Mouse (Mus musculus) embryonic fibroblast, embryonic 13.5 days (primary cell): ENCODE results near the gene Myh10. TPM values are rescaled to one million over a fixed set of nuclear protein-coding genes. Genes with fewer than 3 reads are reported as not detected.

ENCODE experiments used
- H3K27ac ChIP-seq: 2 replicates; pipeline ENCODE4 v1.5.1; 2012; ENCODE audit warnings: low read length, control low read depth, inconsistent platforms; ENCODE audit not compliant: insufficient read depth
- H3K4me1 ChIP-seq: 2 replicates; pipeline ENCODE4 v1.6.1; 2011; ENCODE audit warnings: low read length; ENCODE audit not compliant: control insufficient read depth, insufficient read depth
- H3K4me3 ChIP-seq: 2 replicates; pipeline ENCODE4 v1.5.1; 2011; ENCODE audit warnings: mild to moderate bottlenecking, control low read depth, low read length; ENCODE audit not compliant: insufficient read depth
- CTCF ChIP-seq: IDR thresholded peaks from 2 replicates; pipeline ENCODE4 v1.5.1; 2011; ENCODE audit warnings: mild to moderate bottlenecking, control low read depth, low read length, moderate library complexity, borderline replicate concordance; ENCODE audit not compliant: insufficient read depth
- POLR2A ChIP-seq: IDR thresholded peaks from 2 replicates; pipeline ENCODE4 v1.6.1; 2011; ENCODE audit warnings: low read depth, mild to moderate bottlenecking, control low read depth, low read length, moderate library complexity
- polyA plus RNA-seq: library from polyadenylated mRNA; stranded (reverse); fragments of >200 nt; gene quantifications from 2 replicates; pipeline ENCODE4 v1.2.4, GENCODE M21; 2011; ENCODE audit warnings: low read depth; ENCODE audit not compliant: missing spikeins, insufficient read length

Gene Myh10
- polyA plus RNA-seq, 1 experiment: 459 TPM

DNA sequence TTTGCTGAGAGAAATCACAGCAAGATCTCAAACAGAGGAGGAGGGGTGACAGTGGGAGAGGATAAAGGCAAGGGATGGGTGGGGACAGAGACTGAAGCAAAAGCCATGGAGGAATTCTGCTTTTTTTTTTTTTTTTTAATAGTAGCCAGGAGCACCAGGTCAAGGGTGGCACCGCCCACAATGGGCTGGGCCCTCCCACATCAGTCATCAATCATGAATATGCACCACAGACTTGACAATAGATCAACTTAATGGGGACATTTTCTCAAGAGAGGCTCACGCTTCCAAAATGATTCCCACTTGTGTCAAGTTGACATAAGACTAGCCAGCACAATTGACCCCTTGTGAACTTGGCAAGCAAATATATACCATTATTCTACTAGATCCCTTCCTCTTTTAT lies 25.1 kb upstream of the Myh10 start:
- no peak overlapping the region for H3K4me3 ChIP-seq
- TF ChIP-seq CTCF (no peak), POLR2A (no peak)
- no peaks in the 10 kb centered on the region for H3K4me1 ChIP-seq
- peak overlapping the region; percentile 90 for H3K27ac ChIP-seq

DNA sequence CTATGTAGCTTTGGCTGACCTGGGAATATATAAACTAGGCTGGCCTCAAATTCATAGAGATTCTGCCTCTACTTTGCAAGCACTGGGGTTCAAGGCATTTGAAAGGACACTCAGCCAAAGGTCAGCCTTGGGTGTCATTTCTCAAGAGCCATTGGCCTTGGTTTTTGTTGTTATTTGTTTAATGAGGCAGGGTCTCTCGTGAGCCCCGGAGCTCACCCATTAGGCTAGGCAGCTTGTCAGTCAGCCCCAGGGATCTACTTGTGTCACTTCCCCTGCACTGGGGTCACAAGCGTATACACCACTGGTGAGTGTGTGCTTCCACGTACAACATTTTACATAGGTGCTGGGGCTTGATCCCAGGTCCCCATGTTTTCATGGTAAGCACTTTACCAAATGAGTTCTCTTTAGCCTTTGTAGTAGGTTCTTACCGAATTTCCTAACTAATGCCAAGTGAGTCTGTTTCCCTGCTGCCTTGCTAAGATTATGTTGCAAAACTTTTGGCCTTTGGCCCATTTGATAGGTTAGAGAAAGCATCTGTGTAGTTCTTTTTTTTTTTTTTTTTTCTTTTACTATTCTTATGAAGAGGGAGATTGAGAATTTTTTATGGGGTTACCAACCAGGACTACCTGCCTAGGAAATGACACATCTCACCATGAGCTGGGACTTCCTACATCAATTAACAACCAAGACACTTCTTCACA lies 18.9 kb upstream of the Myh10 start:
- no peak for TF ChIP-seq POLR2A
- no peak for TF ChIP-seq CTCF
- Histone ChIP-seq H3K4me3 (no peak overlapping the region), H3K27ac (no peak overlapping the region), H3K4me1 (peaks cover 7% of the 10 kb centered on the region)

- Histone ChIP-seq H3K27ac (no peak overlapping the region), H3K4me3 (no peak overlapping the region), H3K4me1 (peaks cover 7% of the 10 kb centered on the region)
- TF ChIP-seq CTCF (no peak), POLR2A (no peak)
Measured at GRCm38 (mm10) chr11:68674071-68674470, 17.3 kb upstream of the Myh10 start.

DNA sequence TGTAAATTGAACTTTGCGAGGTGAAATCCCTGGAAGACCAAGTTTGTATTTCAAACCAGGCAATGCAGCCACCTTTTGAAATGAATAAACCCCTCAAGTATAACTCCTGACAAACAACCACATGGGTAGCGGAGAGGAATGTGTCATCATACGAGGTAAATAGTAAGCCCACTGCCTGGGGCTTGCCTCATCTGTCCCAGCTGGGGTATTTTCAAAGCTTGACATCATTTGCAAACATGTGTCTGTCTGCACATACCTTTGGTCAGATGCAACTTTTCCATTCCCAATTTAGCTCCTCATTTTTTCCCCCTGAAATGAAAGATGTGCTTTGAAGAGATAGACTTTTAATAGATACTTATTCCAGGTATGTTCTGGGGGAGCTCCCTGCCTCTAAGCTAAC lies 16.7 kb upstream of the Myh10 start:
- Histone ChIP-seq H3K4me1 (peaks cover 7% of the 10 kb centered on the region), H3K27ac (peak overlapping the region; percentile 91; the same call in 1 of the 2 replicates), H3K4me3 (no peak overlapping the region)
- TF ChIP-seq CTCF (no peak), POLR2A (no peak)

- Histone ChIP-seq H3K4me1 (peaks cover 7% of the 10 kb centered on the region), H3K4me3 (no peak overlapping the region), H3K27ac (peak overlapping the region; percentile 91)
- TF ChIP-seq CTCF (no peak), POLR2A (no peak)
Measured at GRCm38 (mm10) chr11:68675274-68675673, 16.1 kb upstream of the Myh10 start.

- no peak overlapping the region for H3K27ac ChIP-seq
- TF ChIP-seq POLR2A: no peak
- TF ChIP-seq CTCF: no peak; the same call in 1 of the 2 replicates
Measured at GRCm38 (mm10) chr11:68681254-68681839, 10.0 kb upstream of the Myh10 start.

DNA sequence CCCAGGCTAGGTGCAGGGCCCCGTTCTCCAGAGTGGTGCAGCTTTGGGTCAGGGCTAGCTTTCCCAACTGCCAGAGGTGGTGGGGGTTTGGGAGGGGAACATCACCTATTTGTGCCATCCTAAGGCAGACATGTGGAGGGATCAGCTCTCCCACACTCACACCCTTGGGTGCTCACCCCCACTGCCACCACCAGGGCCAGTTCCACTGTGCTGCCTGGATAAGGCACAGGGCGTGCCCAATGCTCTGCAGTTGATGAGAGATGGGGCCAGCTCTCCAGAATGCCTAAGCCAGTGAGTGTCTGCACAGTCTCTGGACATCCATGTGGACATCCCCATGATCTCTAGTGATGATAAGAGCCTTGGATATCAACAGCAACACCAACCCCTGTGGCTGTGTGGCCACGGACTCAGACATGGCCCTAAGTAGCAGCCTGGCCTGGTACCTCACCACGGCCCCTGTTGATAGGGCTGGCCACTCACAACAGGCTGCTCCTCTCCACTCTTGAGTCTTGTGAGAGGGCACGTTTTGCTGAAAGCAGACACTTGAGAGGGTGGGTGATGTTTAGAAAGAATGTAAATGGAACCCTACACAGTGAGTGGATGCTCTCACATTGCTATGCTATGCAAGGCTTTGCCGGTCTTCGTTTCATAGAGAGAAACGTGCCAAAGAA lies 9.1 kb upstream of the Myh10 start:
- Histone ChIP-seq H3K27ac (no peak overlapping the region), H3K4me3 (no peak overlapping the region), H3K4me1 (no peaks in the 10 kb centered on the region)
- TF ChIP-seq CTCF (no peak), POLR2A (no peak)

More at GRCm38 (mm10) chr11:68681254-68681839, 10.0 kb upstream of the Myh10 start:
- no peaks in the 10 kb centered on the region for H3K4me1 ChIP-seq
- H3K4me3 ChIP-seq: no peak overlapping the region

DNA sequence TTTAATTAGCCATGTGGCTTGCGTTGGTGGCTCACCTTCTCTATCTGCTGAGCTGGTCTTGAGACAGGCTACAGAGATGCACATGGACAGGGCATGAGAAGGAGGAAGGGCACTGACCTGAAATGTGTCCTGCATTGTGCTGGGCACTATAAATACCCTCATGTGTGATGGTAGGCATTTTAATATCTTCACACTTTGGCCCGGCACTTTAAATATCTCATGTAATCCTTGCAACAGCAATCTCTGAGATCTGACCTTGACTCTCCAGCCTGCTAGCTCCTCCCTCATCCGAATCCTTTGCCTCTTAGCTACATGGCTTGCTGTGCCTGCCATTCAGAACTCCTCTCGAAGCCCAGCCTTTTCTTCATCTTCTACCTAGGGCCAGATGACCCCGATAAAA lies 5.4 kb upstream of the Myh10 start:
- H3K4me3 ChIP-seq: no peak overlapping the region

GRCm38 (mm10) chr11:68689304-68689703 lies 2.1 kb upstream of the Myh10 start:
- Histone ChIP-seq H3K27ac (no peak overlapping the region), H3K4me3 (no peak overlapping the region)
- TF ChIP-seq CTCF: no peak
- no peak for TF ChIP-seq POLR2A

More for the DNA sequence above, 5.4 kb upstream of the Myh10 start:
- H3K4me1 ChIP-seq: no peaks in the 10 kb centered on the region; the same call in 1 of the 2 replicates
- TF ChIP-seq POLR2A (no peak), CTCF (no peak)
- H3K27ac ChIP-seq: no peak overlapping the region

GRCm38 (mm10) chr11:68690465-68690864 lies 894 bp upstream of the Myh10 start:
- Histone ChIP-seq H3K4me1 (no peaks in the 10 kb centered on the region; the same call in 1 of the 2 replicates), H3K27ac (no peak overlapping the region), H3K4me3 (no peak overlapping the region)
- TF ChIP-seq CTCF (no peak), POLR2A (no peak)

More at GRCm38 (mm10) chr11:68689304-68689703, 2.1 kb upstream of the Myh10 start:
- no peaks in the 10 kb centered on the region; the same call in 1 of the 2 replicates for H3K4me1 ChIP-seq
